Mouse (Mus musculus) megakaryocyte, embryonic 14.5 days (primary cell): ENCODE measurements around the gene Ppp1r3g.

Source experiments
- FLI1 ChIP-seq: IDR thresholded peaks from 2 replicates; pipeline ENCODE4 v1.6.1; 2012; ENCODE audit warnings: low read length, inconsistent platforms, mixed read lengths
- GATA1 ChIP-seq: IDR thresholded peaks from 3 replicates; pipeline ENCODE4 v1.6.1; 2012; ENCODE audit warnings: mixed read lengths, low read length, inconsistent platforms, borderline replicate concordance

DNA sequence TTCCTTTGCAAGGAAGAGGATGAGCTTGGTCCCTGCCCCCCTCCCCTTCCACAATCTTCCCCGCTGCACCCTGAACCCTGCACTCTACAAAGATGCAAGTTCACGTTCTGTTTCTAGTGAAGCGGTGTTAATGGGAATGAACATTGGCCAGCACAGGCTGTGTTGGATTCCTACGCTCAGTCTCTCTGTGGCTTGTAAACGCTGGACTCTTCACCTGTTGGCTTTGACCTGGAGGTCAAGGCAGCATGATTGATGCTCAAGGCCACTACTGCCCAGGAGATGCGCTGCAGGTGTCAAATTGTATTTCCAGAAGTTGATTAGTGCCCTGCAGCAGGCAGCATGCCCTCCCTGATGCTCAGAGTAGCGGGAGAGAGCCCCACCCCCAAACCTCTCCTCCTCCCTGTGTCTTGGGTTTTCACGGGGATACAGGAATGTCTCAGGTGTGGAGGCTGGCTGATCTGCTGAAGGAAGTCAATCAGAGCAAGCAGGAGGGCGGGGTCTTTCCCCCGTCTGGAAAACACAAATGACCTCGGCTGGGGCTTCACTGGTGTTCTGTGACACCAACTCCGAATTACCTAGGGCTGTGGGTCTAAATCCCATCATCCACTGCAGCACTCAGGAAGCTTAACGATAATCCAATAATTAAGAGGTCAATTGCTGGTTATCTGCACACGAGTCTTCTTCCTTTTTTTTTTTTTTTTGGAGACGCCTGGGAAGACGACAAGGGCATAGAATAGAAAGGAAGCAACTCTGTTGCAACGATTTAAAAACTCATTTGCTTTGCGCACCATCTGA, 18.6 kb upstream of the Ppp1r3g start:
- no peak for TF ChIP-seq GATA1
- TF ChIP-seq FLI1: no peak
